Mouse (Mus musculus) left cerebral cortex, adult 6 months (tissue): ENCODE measurements around the gene B230307C23Rik. TPM values are rescaled to one million over a fixed set of nuclear protein-coding genes. Genes with fewer than 3 reads are reported as not detected.

ENCODE experiments used
- long read RNA-seq, 2 experiments: library from polyadenylated mRNA; unstranded; transcript quantifications; one replicate each; pipeline ENCODE4 v2.0.0; 2019 to 2020
- polyA plus RNA-seq: library from polyadenylated mRNA; unstranded; fragments of <200 nt; fragmentation: Nextera tagmentation; gene quantifications from 2 replicates; pipeline ENCODE4 v1.2.3, GENCODE M21; 2021

Gene B230307C23Rik
- polyA plus RNA-seq, result 13.8 and 18.8 TPM in 2 replicates
- long read RNA-seq, experiment 1, transcript B230307C23Rik-202 (3 exons, 1,298 nt), result minor isoform, 6 of 32 reads
- long read RNA-seq, experiment 1, transcript B230307C23Rik-204 (5 exons, 1,230 nt), result major isoform, 12 of 32 reads
- long read RNA-seq, experiment 1, partial matches to known transcripts, result 4 of 32 reads
- long read RNA-seq, experiment 1, other reads (novel, unspliced or antisense), result 6 of 32 reads
- long read RNA-seq, experiment 2, partial matches to known transcripts, result 1 of 10 reads
- long read RNA-seq, experiment 2, other reads (novel, unspliced or antisense), result 3 of 10 reads

DNA sequence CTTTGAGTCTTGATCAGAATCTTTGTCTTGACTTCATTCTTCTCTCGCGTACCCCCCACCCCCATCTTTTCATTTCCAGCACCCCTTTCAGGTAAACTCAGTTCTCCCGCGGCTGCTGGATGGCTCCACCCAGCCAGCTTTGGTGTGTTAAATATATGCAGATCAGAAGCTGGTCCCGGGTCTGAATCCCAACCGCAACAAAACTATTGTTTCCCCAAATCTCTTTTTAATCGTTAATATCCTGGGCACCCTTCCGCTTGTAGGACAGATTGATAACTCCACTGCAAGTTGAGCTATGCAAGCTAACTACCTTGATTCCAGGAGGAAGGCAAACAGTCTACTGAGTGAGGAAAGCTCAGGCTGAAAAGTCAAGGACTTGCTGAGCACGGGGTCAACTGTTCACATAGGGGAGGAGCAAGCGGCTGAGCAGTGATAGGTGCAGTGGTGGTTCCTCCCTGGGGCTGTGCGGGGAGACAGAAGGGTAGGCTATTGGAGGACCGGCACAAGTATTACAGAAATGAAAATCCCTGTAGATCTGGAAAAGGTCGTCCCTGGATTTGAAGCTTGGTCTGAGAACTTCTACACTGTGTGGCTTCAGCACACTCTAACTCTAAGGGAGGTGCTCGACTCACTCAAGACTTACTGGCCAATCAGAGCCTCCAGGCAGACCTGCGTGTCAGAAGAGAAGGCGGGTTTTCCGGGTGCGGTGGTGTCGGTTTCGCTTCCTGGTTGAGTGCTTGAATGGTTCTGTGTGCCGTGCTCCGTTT, at the start of gene B230307C23Rik:
B230307C23Rik (plus strand) TSS at position 700 of the 767 bp plus-strand sequence.

DNA sequence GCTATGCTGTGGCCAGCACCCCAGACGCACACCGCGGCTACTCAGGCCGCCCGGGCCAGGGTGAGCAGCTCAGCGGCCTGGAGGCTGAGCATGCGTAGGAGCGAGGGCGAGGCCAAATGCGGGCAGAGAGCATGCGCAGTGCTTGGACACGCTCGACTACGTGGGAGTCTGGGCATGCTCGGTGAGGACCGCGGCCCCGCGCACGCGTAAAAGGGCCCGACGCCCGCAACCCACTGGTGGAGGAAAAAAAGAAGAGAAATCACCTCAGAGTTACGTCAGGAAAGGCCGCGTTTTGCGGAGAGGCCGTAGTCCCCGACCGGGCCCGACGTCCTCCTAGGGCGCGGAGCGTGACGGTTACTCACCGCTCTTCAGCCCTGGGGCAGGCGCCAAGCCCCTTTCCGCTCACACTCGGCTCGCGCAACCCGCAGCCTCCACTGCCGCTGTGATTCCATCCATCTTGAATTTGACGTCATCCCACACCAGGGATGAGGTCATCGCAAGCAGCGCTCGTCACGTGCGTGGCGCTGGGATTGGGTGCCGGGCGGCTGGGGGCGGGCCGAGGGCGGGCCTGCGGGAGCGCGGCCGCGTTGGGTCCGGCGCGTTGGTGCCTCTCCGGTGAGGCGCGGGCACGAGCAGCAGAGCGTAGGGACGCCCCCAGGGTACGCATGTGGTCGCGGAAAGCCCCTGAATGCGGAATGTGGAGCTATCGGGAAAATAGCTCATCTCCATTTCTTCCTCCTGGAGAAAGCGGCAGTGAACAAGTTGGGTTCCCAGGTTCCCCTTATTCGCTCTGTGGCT, 34.8 kb upstream of the B230307C23Rik start, which contains the start of the genes C2cd2 and Zbtb21:
C2cd2 (minus strand) TSS at position 448 of the 798 bp plus-strand sequence.
Zbtb21 (minus strand) TSS at position 472 of the 798 bp plus-strand sequence.

Other genes with a start within 250 kb of the B230307C23Rik start
- 0.15 and 0.29 TPM in 2 replicates for gene Ripk4, start 233.5 kb upstream of the B230307C23Rik start, polyA plus RNA-seq
- gene Prdm15, start 145.5 kb upstream of the B230307C23Rik start, polyA plus RNA-seq, result 2.3 and 3.3 TPM in 2 replicates
- 5.6 and 7.0 TPM in 2 replicates for gene C2cd2, start 34.7 kb upstream of the B230307C23Rik start, polyA plus RNA-seq
- gene Zbtb21, start 34.7 kb upstream of the B230307C23Rik start, polyA plus RNA-seq, result 5.9 and 7.0 TPM in 2 replicates
- 2.6 and 3.6 TPM in 2 replicates for gene A630089N07Rik, start 85.1 kb downstream of the B230307C23Rik start, polyA plus RNA-seq